Mouse (Mus musculus) heart, adult 2 months (tissue): Measurements from ENCODE around the gene Mpped2. TPM values are rescaled to one million over a fixed set of nuclear protein-coding genes. Genes with fewer than 3 reads are reported as not detected.

ENCODE experiments used
- DNase-seq, 2 experiments: peaks; one replicate each; pipeline ENCODE4 v3.0.0; 2021
- H3K27ac ChIP-seq: fragments of 200-600 bp; 2 replicates; pipeline ENCODE4 v1.8.1; 2022
- H3K27me3 ChIP-seq: fragments of 200-500 bp; 2 replicates; pipeline ENCODE4 v1.6.1; 2012; ENCODE audit warnings: mild to moderate bottlenecking, low read length, inconsistent platforms, mixed read lengths; ENCODE audit not compliant: control insufficient read depth, insufficient read depth
- H3K36me3 ChIP-seq: fragments of 200-500 bp; 2 replicates; pipeline ENCODE4 v1.6.1; 2012; ENCODE audit warnings: low read length, inconsistent platforms; ENCODE audit not compliant: control insufficient read depth, insufficient read depth
- H3K4me1 ChIP-seq: fragments of 200-500 bp; 2 replicates; pipeline ENCODE4 v1.6.1; 2011; ENCODE audit warnings: low read length; ENCODE audit not compliant: control insufficient read depth, insufficient read depth
- H3K4me3 ChIP-seq: fragments of 200-600 bp; 2 replicates; pipeline ENCODE4 v1.8.1; 2022
- H3K79me2 ChIP-seq: fragments of 200-500 bp; replicated peaks from 2 replicates; pipeline ENCODE4 v1.6.1; 2012; ENCODE audit warnings: mild to moderate bottlenecking, inconsistent platforms, low read length, moderate library complexity, mixed read lengths; ENCODE audit not compliant: control insufficient read depth, insufficient read depth
- H3K9ac ChIP-seq: fragments of 200-500 bp; 2 replicates; pipeline ENCODE4 v1.6.1; 2012; ENCODE audit warnings: low read depth, mild to moderate bottlenecking, control low read depth, inconsistent platforms, low read length, mixed read lengths
- CTCF ChIP-seq: fragments of 200-600 bp; IDR thresholded peaks from 2 replicates; pipeline ENCODE4 v1.8.1; 2022; ENCODE audit warnings: antibody characterized with exemption, mild to moderate bottlenecking, moderate library complexity
- EP300 ChIP-seq: fragments of 200-500 bp; IDR thresholded peaks from 2 replicates; pipeline ENCODE4 v1.6.1; 2011; ENCODE audit warnings: low read depth, low read length, control low read depth; ENCODE audit not compliant: insufficient read depth
- POLR2A ChIP-seq: fragments of 200-500 bp; IDR thresholded peaks from 2 replicates; pipeline ENCODE4 v1.6.1; 2011; ENCODE audit warnings: mild to moderate bottlenecking, low read depth, low read length, control low read depth; ENCODE audit not compliant: insufficient read depth
- WGBS: fragments of 180-500 bp; shearing (Covaris S2); methylation state at CpG from one replicate; pipeline ENCODE4 v1.1.7; 2018; 5-methylcytosine and 5-hydroxymethylcytosine counted together
- intact Hi-C: fragments of 180-260 bp; cut with DNase I; formaldehyde crosslinking; loops from one replicate; pipeline ENCODE4 v1.15.1; 2025
- polyA plus RNA-seq: library from polyadenylated mRNA; depleted of rRNA; stranded (reverse); fragments of >200 nt; gene quantifications from 2 replicates; pipeline ENCODE4 v1.2.3, GENCODE M21; 2012
- total RNA-seq, 2 experiments: library from RNA; stranded (reverse); gene quantifications; 2 replicates each; pipeline ENCODE4 v1.2.3; 2021

The Mpped2 gene
- total and polyA plus RNA-seq, 3 experiments, result 8.0 to 23.7 (median 20.7) TPM

GRCm38 (mm10) chr2:106873166-106873565 is 180.1 kb downstream of the Mpped2 start:
- 83% methylated on average over 9 of the region's 9 CpGs for WGBS
- Histone ChIP-seq H3K4me1 (no peaks in the 10 kb centered on the region), H3K27me3 (no peaks in the 10 kb centered on the region), H3K36me3 (no peaks in the 10 kb centered on the region), H3K27ac (no peak overlapping the region), H3K9ac (no peak overlapping the region), H3K79me2 (no peaks in the 10 kb centered on the region), H3K4me3 (no peak overlapping the region)
- no peak for DNase-seq
- TF ChIP-seq POLR2A, result no peak
- TF ChIP-seq EP300, result no peak
- no peak for TF ChIP-seq CTCF
- intact Hi-C loops, result no loop called here

GRCm38 (mm10) chr2:106883390-106883789 is 190.3 kb downstream of the Mpped2 start:
- TF ChIP-seq CTCF (no peak), EP300 (no peak), POLR2A (no peak)
- 76% methylated on average over 8 of the region's 8 CpGs for WGBS
- no peaks in the 10 kb centered on the region for H3K79me2 ChIP-seq
- no peaks in the 10 kb centered on the region for H3K36me3 ChIP-seq
- H3K4me1 ChIP-seq, result no peaks in the 10 kb centered on the region
- H3K4me3 ChIP-seq, result no peak overlapping the region
- DNase-seq, result no peak
- H3K27ac ChIP-seq, result no peak overlapping the region
- intact Hi-C loops, result no loop called here
- H3K9ac ChIP-seq, result no peak overlapping the region
- H3K27me3 ChIP-seq, result no peaks in the 10 kb centered on the region

DNA sequence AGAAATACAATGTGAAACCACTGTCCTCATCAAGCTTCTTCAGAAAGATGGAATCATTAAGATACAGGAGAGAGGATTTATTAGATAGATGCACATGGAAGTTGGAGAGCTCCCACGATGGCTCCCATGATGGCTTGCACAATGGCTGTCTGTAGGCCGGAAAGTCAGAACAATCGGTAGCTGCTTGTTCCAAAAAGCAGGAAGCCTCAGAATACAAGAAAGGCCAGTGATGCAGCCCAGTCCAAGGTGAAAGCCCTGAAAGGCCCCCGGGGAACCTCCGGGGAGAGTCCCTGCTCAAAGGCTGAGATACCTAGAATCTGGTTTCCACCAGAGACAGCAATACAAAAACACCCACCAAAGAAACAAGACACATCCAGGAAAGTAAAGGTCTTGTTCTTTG is 195.1 kb downstream of the Mpped2 start:
- H3K36me3 ChIP-seq, result peaks cover 5% of the 10 kb centered on the region
- no peak overlapping the region for H3K9ac ChIP-seq
- H3K27me3 ChIP-seq, result no peaks in the 10 kb centered on the region
- no peaks in the 10 kb centered on the region for H3K79me2 ChIP-seq
- intact Hi-C loops, result loop anchor here (5.0 kb wide), 1 partner anchor 81 kb away; no protein-coding TSS in a partner anchor
- H3K4me3 ChIP-seq, result no peak overlapping the region
- DNase-seq, result peak in 1 of 2 experiments; percentile 18
- TF ChIP-seq CTCF (no peak), EP300 (no peak), POLR2A (no peak)
- 60% methylated on average over 5 of the region's 5 CpGs for WGBS
- H3K27ac ChIP-seq, result peak overlapping the region; percentile 32; the same call in 1 of the 2 replicates
- peaks cover 3% of the 10 kb centered on the region for H3K4me1 ChIP-seq

- Histone ChIP-seq H3K79me2 (no peaks in the 10 kb centered on the region), H3K9ac (no peak overlapping the region; the same call in 1 of the 2 replicates), H3K27ac (peak overlapping the region; percentile 6; the same call in 1 of the 2 replicates), H3K27me3 (no peaks in the 10 kb centered on the region), H3K4me1 (peaks cover 3% of the 10 kb centered on the region), H3K4me3 (no peak overlapping the region), H3K36me3 (peaks cover 5% of the 10 kb centered on the region)
- intact Hi-C loops, result loop anchor here (5.0 kb wide), 1 partner anchor 82 kb away; no protein-coding TSS in a partner anchor
- WGBS, result under 1% methylated on average over 3 of the region's 3 CpGs
- no peak for TF ChIP-seq EP300
- TF ChIP-seq POLR2A, result no peak
- no peak for TF ChIP-seq CTCF
- peak; percentile 42 to 45 for DNase-seq
These were observed 196.4 kb downstream of the Mpped2 start for GRCm38 (mm10) chr2:106889297-106890000.

DNA sequence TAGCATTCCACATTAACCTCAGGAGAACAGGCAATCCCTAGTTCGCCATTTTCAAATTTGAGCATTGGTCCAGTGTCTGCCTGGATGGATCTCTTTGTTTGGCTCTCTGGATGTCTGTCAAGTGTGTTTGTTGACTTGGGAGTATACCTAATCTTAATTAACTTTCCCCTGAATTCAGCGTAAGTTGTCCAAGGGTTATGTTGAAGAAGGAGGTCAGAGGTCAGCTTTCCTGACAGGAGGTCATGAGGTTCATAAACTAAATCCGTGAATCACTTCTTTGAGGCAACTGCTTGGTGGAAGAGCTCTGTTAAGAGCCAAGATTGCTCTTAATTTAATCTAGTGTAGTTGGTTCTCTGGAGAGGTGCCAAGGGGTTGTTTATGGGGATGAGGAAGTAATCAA is 200.3 kb downstream of the Mpped2 start:
- 74% methylated on average over 3 of the region's 3 CpGs for WGBS
- Histone ChIP-seq H3K27ac (no peak overlapping the region), H3K79me2 (no peaks in the 10 kb centered on the region), H3K36me3 (peaks cover 5% of the 10 kb centered on the region), H3K4me1 (peaks cover 3% of the 10 kb centered on the region), H3K4me3 (no peak overlapping the region), H3K27me3 (no peaks in the 10 kb centered on the region), H3K9ac (no peak overlapping the region)
- intact Hi-C loops, result no loop called here
- no peak for TF ChIP-seq POLR2A
- TF ChIP-seq EP300, result no peak
- no peak for TF ChIP-seq CTCF
- no peak for DNase-seq

DNA sequence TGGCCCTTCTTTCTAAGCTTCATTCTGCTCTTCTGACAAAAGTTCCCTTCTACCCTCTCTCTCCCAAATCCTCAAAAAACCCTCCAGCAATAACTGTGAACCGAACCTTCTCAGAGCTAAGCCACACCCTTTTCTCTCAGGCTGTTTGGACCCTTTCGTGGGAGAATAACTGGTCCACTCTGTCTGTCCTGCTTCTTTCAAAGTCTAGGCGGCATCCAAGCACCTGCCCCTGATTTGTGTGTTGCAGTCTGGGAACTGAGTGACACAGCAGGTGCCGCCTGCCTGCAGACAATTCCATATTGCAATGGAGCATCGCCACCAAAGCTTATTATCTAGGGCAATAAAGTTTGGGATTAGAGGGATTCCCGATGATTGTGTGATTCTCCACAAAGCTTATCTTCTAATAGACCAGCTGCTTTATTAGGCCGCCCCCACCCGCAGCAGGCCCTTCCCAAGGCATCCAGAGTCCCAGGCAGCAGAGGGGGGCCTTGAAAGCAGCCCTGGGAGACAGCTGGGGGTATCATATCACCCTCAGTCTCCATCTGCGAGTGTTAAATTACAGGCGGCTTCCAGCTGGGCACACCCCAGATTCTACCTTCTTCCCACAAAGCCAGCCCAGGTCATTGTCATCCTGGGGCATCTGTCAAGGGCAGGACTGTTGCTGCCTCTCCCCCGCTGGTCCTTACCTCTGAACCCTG is 202.4 kb downstream of the Mpped2 start:
- WGBS, result 40% methylated on average over 11 of the region's 11 CpGs

More for the DNA sequence above, 202.4 kb downstream of the Mpped2 start:
- Histone ChIP-seq H3K79me2 (no peaks in the 10 kb centered on the region), H3K27me3 (no peaks in the 10 kb centered on the region), H3K27ac (no peak overlapping the region), H3K9ac (no peak overlapping the region), H3K36me3 (no peaks in the 10 kb centered on the region), H3K4me3 (no peak overlapping the region), H3K4me1 (no peaks in the 10 kb centered on the region)
- DNase-seq, result no peak
- TF ChIP-seq POLR2A, result no peak
- no peak for TF ChIP-seq EP300
- no peak for TF ChIP-seq CTCF
- intact Hi-C loops, result no loop called here
